Mouse (Mus musculus) erythroblast, adult 5-6 weeks (primary cell): Measurements from ENCODE around the gene Rasl10a. TPM values are rescaled to one million over a fixed set of nuclear protein-coding genes. Genes with fewer than 3 reads are reported as not detected.

Source experiments
- ATAC-seq: replicated peaks from 2 replicates; pipeline ENCODE4 v1.8.0; 2016; ENCODE audit warnings: moderate number of reproducible peaks, mild to moderate bottlenecking, moderate TSS enrichment, inconsistent platforms; ENCODE audit not compliant: poor library complexity, low FRiP score, severe bottlenecking
- total RNA-seq, 2 experiments: library from RNA; stranded (forward) in 1 of 2; stranded (reverse) in 1 of 2; fragments of 150-400 nt in 1 of 2; fragments of 200-764, 138-1000 nt in 1 of 2; gene quantifications; 2 replicates each; pipeline versions ENCODE4 v1.2.3 to v1.2.4; 2015 to 2017; ENCODE audit warnings: low replicate concordance in 2 of 2

The Rasl10a gene
- total RNA-seq, 2 experiments from 2014 or later, result not detected

DNA sequence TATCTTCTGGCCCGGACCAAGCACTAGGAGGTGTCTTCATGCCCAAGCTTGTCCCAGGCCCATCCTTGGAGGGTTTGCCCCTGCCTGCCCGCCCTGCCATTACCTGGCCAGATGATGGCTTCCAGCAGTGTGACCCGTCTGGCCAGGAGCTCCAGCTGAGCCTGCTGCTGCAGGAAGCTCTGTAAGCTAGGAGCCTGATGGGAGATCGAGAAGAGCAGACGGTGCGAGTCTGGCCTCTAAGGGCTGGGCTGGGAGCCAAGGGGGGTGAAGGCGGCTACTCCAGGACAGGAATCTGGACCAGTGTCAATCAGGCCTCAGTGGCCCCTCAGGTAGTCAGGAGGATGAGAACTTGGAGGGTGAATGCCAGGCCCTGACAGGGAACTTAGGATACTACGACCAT is 51.5 kb downstream of the Rasl10a start:
- ATAC-seq, result no peak

Other genes with a start within 250 kb of the Rasl10a start
- 2.1 and 6.7 TPM in 2 replicates for gene Nf2, start 208.6 kb upstream of the Rasl10a start, total RNA-seq (2015; ENCODE audit: low replicate concordance)
- gene Nf2, start 208.6 kb upstream of the Rasl10a start, total RNA-seq (2017; ENCODE audit: low replicate concordance), result 16.4 and 20.6 TPM in 2 replicates
- 0.42 and 4.0 TPM in 2 replicates for gene Nipsnap1, start 184.2 kb upstream of the Rasl10a start, total RNA-seq (2015; ENCODE audit: low replicate concordance)
- 1.0 and 2.4 TPM in 2 replicates for gene Nipsnap1, start 184.2 kb upstream of the Rasl10a start, total RNA-seq (2017; ENCODE audit: low replicate concordance)
- gene Thoc5, start 162.8 kb upstream of the Rasl10a start, total RNA-seq (2015; ENCODE audit: low replicate concordance), result 2.5 and 2.7 TPM in 2 replicates
- gene Thoc5, start 162.8 kb upstream of the Rasl10a start, total RNA-seq (2017; ENCODE audit: low replicate concordance), result 11.3 and 17.1 TPM in 2 replicates
- 0.77 and 3.1 TPM in 2 replicates for gene Nefh, start 110.1 kb upstream of the Rasl10a start, total RNA-seq (2015; ENCODE audit: low replicate concordance)
- gene Nefh, start 110.1 kb upstream of the Rasl10a start, total RNA-seq (2017; ENCODE audit: low replicate concordance), result 0.70 and 1.8 TPM in 2 replicates
- gene Ap1b1, start 71.3 kb upstream of the Rasl10a start, total RNA-seq (2015; ENCODE audit: low replicate concordance), result 20.4 and 23.0 TPM in 2 replicates
- gene Ap1b1, start 71.3 kb upstream of the Rasl10a start, total RNA-seq (2017; ENCODE audit: low replicate concordance), result 53.6 and 106 TPM in 2 replicates
- gene Gas2l1, start 7.2 kb downstream of the Rasl10a start, total RNA-seq (2015; ENCODE audit: low replicate concordance), result 0.58 TPM in 1 of 2 replicates, not detected in the other
- gene Gas2l1, start 7.2 kb downstream of the Rasl10a start, total RNA-seq (2017; ENCODE audit: low replicate concordance), result 0.34 and 0.56 TPM in 2 replicates
- 5.6 and 9.2 TPM in 2 replicates for gene Rhbdd3, start 40.8 kb downstream of the Rasl10a start, total RNA-seq (2015; ENCODE audit: low replicate concordance)
- 4.5 and 10.9 TPM in 2 replicates for gene Rhbdd3, start 40.8 kb downstream of the Rasl10a start, total RNA-seq (2017; ENCODE audit: low replicate concordance)
- 139 and 186 TPM in 2 replicates for gene Ewsr1, start 41.1 kb downstream of the Rasl10a start, total RNA-seq (2015; ENCODE audit: low replicate concordance)
- gene Ewsr1, start 41.1 kb downstream of the Rasl10a start, total RNA-seq (2017; ENCODE audit: low replicate concordance), result 453 and 581 TPM in 2 replicates
- gene Emid1, start 94.1 kb downstream of the Rasl10a start, total RNA-seq (2015; ENCODE audit: low replicate concordance), result 1.0 TPM in 1 of 2 replicates, not detected in the other
- 0.26 and 0.42 TPM in 2 replicates for gene Emid1, start 94.1 kb downstream of the Rasl10a start, total RNA-seq (2017; ENCODE audit: low replicate concordance)
- 0.38 TPM in 1 of 2 replicates, not detected in the other for gene Kremen1, start 203.4 kb downstream of the Rasl10a start, total RNA-seq (2015; ENCODE audit: low replicate concordance)
- gene Kremen1, start 203.4 kb downstream of the Rasl10a start, total RNA-seq (2017; ENCODE audit: low replicate concordance), result 0.70 and 1.1 TPM in 2 replicates